Mouse (Mus musculus): ENCODE results near the gene Arhgap10. TPM values are rescaled to one million over a fixed set of nuclear protein-coding genes. Genes with fewer than 3 reads are reported as not detected.

The Arhgap10 gene
- 3.8 and 6.0 TPM in 2 replicates for polyA plus RNA-seq (2014; fragmentation: Nextera tagmentation; extraction: Ambion mirVana)

DNA sequence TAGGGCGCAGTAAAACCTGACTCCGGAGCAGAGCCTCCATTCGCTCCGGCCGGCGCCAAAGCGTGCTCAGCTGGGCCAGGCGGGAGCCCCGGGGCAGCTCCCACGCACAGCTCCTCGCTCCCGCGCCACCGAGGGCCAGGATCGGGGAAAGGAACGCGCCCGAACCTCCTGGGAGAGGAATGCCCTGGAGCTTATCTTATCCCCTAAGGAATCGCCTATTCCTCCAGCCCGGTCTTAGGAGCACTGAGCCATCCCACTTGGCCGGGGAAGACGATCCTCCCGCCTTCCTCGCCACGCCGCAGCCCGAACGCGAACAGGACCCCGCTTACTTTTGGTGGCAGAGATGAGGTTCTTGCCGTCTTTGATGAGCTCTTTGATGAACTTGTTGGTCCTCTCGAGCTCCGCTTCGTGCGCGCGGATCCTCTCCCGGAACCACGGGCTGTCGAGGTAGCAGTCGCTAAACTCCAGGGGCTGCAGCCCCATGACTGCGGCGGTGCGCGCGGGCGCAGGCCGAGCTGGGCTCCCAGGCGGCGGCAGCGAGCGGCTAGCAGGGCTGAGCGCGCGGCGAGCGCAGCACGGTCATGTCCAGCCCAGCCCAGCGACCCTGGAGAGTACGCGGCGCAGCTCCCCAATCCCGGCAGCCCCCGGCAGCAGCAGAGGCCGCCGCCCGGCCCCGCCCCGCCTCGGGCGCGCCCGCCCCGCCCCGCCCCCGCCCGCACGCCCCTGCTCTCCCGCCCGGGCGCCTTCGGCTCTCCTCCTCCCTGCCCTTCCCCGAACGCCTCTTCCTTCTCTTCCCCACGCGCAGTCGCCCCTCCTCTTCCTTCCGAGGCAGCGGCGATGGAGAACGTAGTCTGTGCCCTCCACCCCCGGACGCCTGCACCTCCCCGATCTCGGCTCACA is at the start of gene Arhgap10:
Gene Arhgap10, minus strand, starts transcription at position 653 of the 900 bp plus-strand sequence.
- H3K27ac ChIP-seq (ENCODE audit: low read depth, low read length), result 0 out of 2 replicates have a peak within 1 kb of the TSS, but pooled peaks have one; percentile 18
- H3K4me3 ChIP-seq (ENCODE audit: low read depth, low read length), result peak within 1 kb of the TSS; percentile 64
- H3K4me2 ChIP-seq (ENCODE audit: low read depth, low read length), result peak within 1 kb of the TSS; percentile 89
- peak within 1 kb of the TSS; percentile 65 for H3K9ac ChIP-seq (replicated peaks; ENCODE audit: low read depth, low read length)
- no peaks in the 10 kb centered on the region for H3K36me3 ChIP-seq (ENCODE audit: control insufficient read depth, insufficient read depth, low read length)
- WGBS, result under 1% methylated on average over 75 of the region's 95 CpGs
- peak; percentile 91 for ATAC-seq (ENCODE audit: low read depth)
- no peaks in the 10 kb centered on the region for H3K9me3 ChIP-seq (ENCODE audit: control insufficient read depth, low read length)
- no peaks in the 10 kb centered on the region; the same call in 1 of the 2 replicates for H3K4me1 ChIP-seq (ENCODE audit: control insufficient read depth, insufficient read depth, low read length)
- H3K27me3 ChIP-seq (ENCODE audit: control insufficient read depth, insufficient read depth, low read length), result no peaks in the 10 kb centered on the region

DNA sequence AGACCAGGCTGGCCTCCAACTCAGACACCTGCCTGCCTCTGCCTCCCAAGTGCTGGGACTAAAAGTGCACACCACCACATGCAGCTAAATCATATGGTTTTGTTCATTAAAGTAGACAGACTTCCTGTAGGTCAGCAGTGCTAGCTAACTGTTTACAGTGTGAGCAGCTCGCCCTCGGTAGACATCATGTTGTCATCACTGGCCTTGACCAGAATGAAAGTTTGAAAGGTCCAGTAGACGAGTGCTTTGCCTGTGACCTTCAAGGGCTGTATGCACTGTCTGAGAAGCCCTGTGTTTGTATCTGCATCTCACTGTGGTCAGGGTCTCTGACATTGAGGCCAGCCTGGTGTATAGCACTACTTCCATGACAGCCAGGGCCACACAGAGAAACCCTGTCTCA is 43.7 kb upstream of the Arhgap10 start:
- ATAC-seq (ENCODE audit: low read depth), result no peak
- peaks cover 43% of the 10 kb centered on the region for H3K36me3 ChIP-seq (ENCODE audit: control insufficient read depth, insufficient read depth, low read length)

DNA sequence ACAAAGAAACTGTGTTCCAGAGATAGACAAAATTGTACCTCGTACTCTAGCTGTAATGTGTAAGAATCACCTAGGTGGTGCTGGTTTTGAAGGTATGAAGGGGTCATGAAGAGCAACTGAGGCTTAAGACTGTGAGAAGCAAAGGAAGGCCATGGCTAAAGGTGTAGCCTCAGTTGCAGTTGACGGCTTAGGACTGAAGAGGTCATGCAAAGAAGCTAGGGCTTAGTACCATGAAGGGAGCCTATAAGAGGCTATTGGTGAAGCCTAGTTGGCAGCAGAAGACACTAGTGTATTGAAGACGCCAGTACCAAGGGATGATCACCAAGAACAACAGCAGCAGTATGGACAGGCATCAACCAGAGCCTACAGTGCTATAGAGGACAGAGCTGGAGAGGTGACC is 34.7 kb upstream of the Arhgap10 start:
- no peaks in the 10 kb centered on the region for H3K27me3 ChIP-seq (ENCODE audit: control insufficient read depth, insufficient read depth, low read length)
- H3K9me3 ChIP-seq (ENCODE audit: control insufficient read depth, low read length), result no peaks in the 10 kb centered on the region
- peaks cover 28% of the 10 kb centered on the region for H3K36me3 ChIP-seq (ENCODE audit: control insufficient read depth, insufficient read depth, low read length)
- no peak overlapping the region for H3K9ac ChIP-seq (replicated peaks; ENCODE audit: low read depth, low read length)
- H3K4me2 ChIP-seq (ENCODE audit: low read depth, low read length), result no peak overlapping the region
- no peak for ATAC-seq (ENCODE audit: low read depth)
- WGBS, result 99% methylated on average over 3 of the region's 3 CpGs
- no peak overlapping the region for H3K4me3 ChIP-seq (ENCODE audit: low read depth, low read length)
- no peak overlapping the region for H3K27ac ChIP-seq (ENCODE audit: low read depth, low read length)
- H3K4me1 ChIP-seq (ENCODE audit: control insufficient read depth, insufficient read depth, low read length), result peaks cover 3% of the 10 kb centered on the region; the same call in 1 of the 2 replicates

More for the DNA sequence above, 43.7 kb upstream of the Arhgap10 start:
- Histone ChIP-seq H3K4me2 (ENCODE audit: low read depth, low read length) (no peak overlapping the region), H3K9ac (replicated peaks; ENCODE audit: low read depth, low read length) (no peak overlapping the region), H3K4me1 (ENCODE audit: control insufficient read depth, insufficient read depth, low read length) (no peaks in the 10 kb centered on the region), H3K27me3 (ENCODE audit: control insufficient read depth, insufficient read depth, low read length) (no peaks in the 10 kb centered on the region), H3K27ac (ENCODE audit: low read depth, low read length) (no peak overlapping the region), H3K9me3 (ENCODE audit: control insufficient read depth, low read length) (no peaks in the 10 kb centered on the region), H3K4me3 (ENCODE audit: low read depth, low read length) (no peak overlapping the region)
- 92% methylated on average over 3 of the region's 3 CpGs for WGBS

GRCm38 (mm10) chr8:77549881-77550580 is 32.3 kb upstream of the Arhgap10 start:
- no peak for ATAC-seq (ENCODE audit: low read depth)
- 28% methylated on average over 7 of the region's 7 CpGs for WGBS

DNA sequence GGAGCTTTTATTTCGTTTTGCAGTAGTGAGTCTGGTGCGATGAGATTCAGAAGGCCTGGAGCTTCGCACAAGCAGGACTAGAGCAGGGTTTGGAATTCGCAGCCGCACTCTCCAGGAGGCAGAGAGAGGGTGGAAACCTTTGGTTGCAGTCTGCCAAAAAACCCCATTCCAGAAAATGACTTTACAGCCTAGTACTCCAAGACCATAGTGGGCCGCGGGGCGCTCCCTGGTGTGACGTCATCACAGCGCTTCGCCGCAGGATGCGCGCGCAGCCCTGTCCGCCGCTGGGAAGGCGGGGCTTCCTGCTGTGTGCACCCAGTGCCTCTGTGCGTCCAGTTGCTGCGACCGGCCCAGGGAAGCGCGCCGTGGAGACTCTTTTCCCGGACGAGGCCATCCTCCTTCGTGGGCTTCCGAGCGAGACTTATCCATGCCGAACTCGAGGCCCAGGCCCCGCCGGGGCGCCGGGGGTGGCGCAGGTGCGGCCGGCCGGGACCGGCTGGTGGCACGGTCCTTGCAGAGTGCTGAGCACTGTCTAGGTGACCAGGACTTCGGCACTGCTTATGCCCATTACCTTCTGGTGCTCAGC is 31.5 kb upstream of the Arhgap10 start, which contains the start of gene Prmt9:
Gene Prmt9, plus strand, starts transcription at position 277 of the 586 bp plus-strand sequence.
- ATAC-seq (ENCODE audit: low read depth), result peak; percentile 94
- peaks cover 3% of the 10 kb centered on the region; the same call in 1 of the 2 replicates for H3K4me1 ChIP-seq (ENCODE audit: control insufficient read depth, insufficient read depth, low read length)
- 2% methylated on average over 42 of the region's 42 CpGs for WGBS
- peak within 1 kb of the TSS; percentile 94 for H3K9ac ChIP-seq (replicated peaks; ENCODE audit: low read depth, low read length)
- H3K36me3 ChIP-seq (ENCODE audit: control insufficient read depth, insufficient read depth, low read length), result peaks cover 14% of the 10 kb centered on the region
- H3K27me3 ChIP-seq (ENCODE audit: control insufficient read depth, insufficient read depth, low read length), result no peaks in the 10 kb centered on the region
- peak within 1 kb of the TSS; percentile 58 for H3K4me2 ChIP-seq (ENCODE audit: low read depth, low read length)
- peak within 1 kb of the TSS; percentile 95 for H3K4me3 ChIP-seq (ENCODE audit: low read depth, low read length)
- H3K27ac ChIP-seq (ENCODE audit: low read depth, low read length), result peak within 1 kb of the TSS; percentile 91
- H3K9me3 ChIP-seq (ENCODE audit: control insufficient read depth, low read length), result no peaks in the 10 kb centered on the region

More at GRCm38 (mm10) chr8:77549881-77550580, 32.3 kb upstream of the Arhgap10 start:
- Histone ChIP-seq H3K4me3 (ENCODE audit: low read depth, low read length) (peak overlapping the region; percentile 95), H3K27me3 (ENCODE audit: control insufficient read depth, insufficient read depth, low read length) (no peaks in the 10 kb centered on the region), H3K4me1 (ENCODE audit: control insufficient read depth, insufficient read depth, low read length) (peaks cover 3% of the 10 kb centered on the region; the same call in 1 of the 2 replicates), H3K9ac (replicated peaks; ENCODE audit: low read depth, low read length) (peak overlapping the region; percentile 94), H3K27ac (ENCODE audit: low read depth, low read length) (no peak overlapping the region), H3K36me3 (ENCODE audit: control insufficient read depth, insufficient read depth, low read length) (peaks cover 14% of the 10 kb centered on the region), H3K9me3 (ENCODE audit: control insufficient read depth, low read length) (no peaks in the 10 kb centered on the region), H3K4me2 (ENCODE audit: low read depth, low read length) (peak overlapping the region; percentile 58)

DNA sequence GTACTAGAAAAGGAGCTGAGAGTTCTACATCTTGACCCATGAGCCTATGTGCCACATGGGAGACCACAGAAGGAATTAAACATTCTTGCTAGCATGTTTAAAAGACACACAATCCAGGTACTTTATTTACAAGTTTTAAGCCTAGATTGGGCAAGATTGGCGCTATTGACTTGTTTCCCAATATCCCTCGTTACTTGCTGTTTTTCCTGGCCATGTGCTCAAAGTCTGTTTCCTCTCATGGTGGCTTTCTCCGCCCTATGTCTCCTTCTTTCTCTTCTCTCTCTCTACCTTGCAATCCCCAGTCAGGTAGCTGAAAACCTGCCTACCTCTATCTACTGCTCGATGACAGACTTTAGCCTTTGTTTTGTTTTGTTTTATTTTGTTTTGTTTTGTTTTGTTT is 27.9 kb upstream of the Arhgap10 start:
- no peak for ATAC-seq (ENCODE audit: low read depth)
- H3K4me3 ChIP-seq (ENCODE audit: low read depth, low read length), result no peak overlapping the region
- H3K4me2 ChIP-seq (ENCODE audit: low read depth, low read length), result no peak overlapping the region
- no peaks in the 10 kb centered on the region for H3K9me3 ChIP-seq (ENCODE audit: control insufficient read depth, low read length)
- H3K4me1 ChIP-seq (ENCODE audit: control insufficient read depth, insufficient read depth, low read length), result no peaks in the 10 kb centered on the region
- no peaks in the 10 kb centered on the region for H3K27me3 ChIP-seq (ENCODE audit: control insufficient read depth, insufficient read depth, low read length)
- H3K27ac ChIP-seq (ENCODE audit: low read depth, low read length), result no peak overlapping the region
- WGBS, result 89% methylated on average over 4 of the region's 4 CpGs
- H3K36me3 ChIP-seq (ENCODE audit: control insufficient read depth, insufficient read depth, low read length), result no peaks in the 10 kb centered on the region
- no peak overlapping the region for H3K9ac ChIP-seq (replicated peaks; ENCODE audit: low read depth, low read length)

- H3K9ac ChIP-seq (replicated peaks; ENCODE audit: low read depth, low read length), result no peak overlapping the region
- H3K4me2 ChIP-seq (ENCODE audit: low read depth, low read length), result no peak overlapping the region
- H3K4me1 ChIP-seq (ENCODE audit: control insufficient read depth, insufficient read depth, low read length), result no peaks in the 10 kb centered on the region
- no peaks in the 10 kb centered on the region for H3K9me3 ChIP-seq (ENCODE audit: control insufficient read depth, low read length)
- 75% methylated on average over 3 of the region's 3 CpGs for WGBS
- no peak for ATAC-seq (ENCODE audit: low read depth)
- no peaks in the 10 kb centered on the region for H3K36me3 ChIP-seq (ENCODE audit: control insufficient read depth, insufficient read depth, low read length)
- H3K27me3 ChIP-seq (ENCODE audit: control insufficient read depth, insufficient read depth, low read length), result no peaks in the 10 kb centered on the region
- H3K4me3 ChIP-seq (ENCODE audit: low read depth, low read length), result no peak overlapping the region
- H3K27ac ChIP-seq (ENCODE audit: low read depth, low read length), result no peak overlapping the region
These were observed 26.7 kb upstream of the Arhgap10 start for GRCm38 (mm10) chr8:77544428-77544827.

- H3K4me1 ChIP-seq (ENCODE audit: control insufficient read depth, insufficient read depth, low read length), result no peaks in the 10 kb centered on the region
- no peak overlapping the region for H3K27ac ChIP-seq (ENCODE audit: low read depth, low read length)
- H3K4me3 ChIP-seq (ENCODE audit: low read depth, low read length), result no peak overlapping the region
- no peak for ATAC-seq (ENCODE audit: low read depth)
- no peaks in the 10 kb centered on the region for H3K36me3 ChIP-seq (ENCODE audit: control insufficient read depth, insufficient read depth, low read length)
- H3K9me3 ChIP-seq (ENCODE audit: control insufficient read depth, low read length), result no peaks in the 10 kb centered on the region
- no peak overlapping the region for H3K9ac ChIP-seq (replicated peaks; ENCODE audit: low read depth, low read length)
- H3K27me3 ChIP-seq (ENCODE audit: control insufficient read depth, insufficient read depth, low read length), result no peaks in the 10 kb centered on the region
- H3K4me2 ChIP-seq (ENCODE audit: low read depth, low read length), result no peak overlapping the region
- WGBS, result 95% methylated on average over 6 of the region's 6 CpGs
These were observed 25.5 kb upstream of the Arhgap10 start for GRCm38 (mm10) chr8:77543152-77543777.
